In the genomic region with DNA sequence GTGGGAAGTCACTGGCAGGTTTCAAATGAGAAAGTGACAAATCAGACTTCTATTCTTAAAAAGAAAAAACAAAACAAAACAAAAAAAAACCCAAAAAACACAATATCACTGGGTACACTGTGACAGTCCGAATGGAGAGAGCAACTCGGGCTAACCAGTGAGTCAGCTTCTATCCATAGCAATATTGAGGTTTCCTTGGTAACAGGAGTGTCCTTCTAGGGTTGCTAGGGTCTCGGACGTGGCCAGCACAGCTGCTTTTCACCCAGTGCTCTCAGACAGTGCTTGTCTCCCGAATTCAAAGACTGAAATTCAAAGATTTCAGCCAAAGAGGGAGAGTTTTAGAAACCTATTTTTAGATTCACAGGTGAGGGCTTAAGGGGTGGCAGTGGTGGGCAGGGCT, we compare ENCODE assay signal across 20 mouse cellular contexts. TPM values are rescaled to one million over a fixed set of nuclear protein-coding genes. Genes with fewer than 3 reads are reported as not detected.
DNase-seq lines count a peak whose midpoint lies in the region; ATAC-seq and TF ChIP-seq lines count a peak whose summit lies in the region.
"Had no signal": no experiment of that assay in that cellular context is flagged by ENCODE, and none has a peak within 500 bp of the region (broad histone marks: within the 10 kb centered on the region; RNA-seq: fewer than 3 reads in every experiment).

No protein-coding gene starts in this region.

- no peak for DNase-seq in hindbrain, embryonic 10.5 days (ENCODE audit: low spot score)
- DNase-seq in lung, embryonic 14.5 days = no peak
- no peak for DNase-seq in lung, postnatal 25 days (ENCODE audit: low spot score)
- peak; percentile 17 for DNase-seq in midbrain, embryonic 11.5 days (ENCODE audit: low spot score, missing footprints)
- no peak for DNase-seq in midbrain, embryonic 14.5 days
- DNase-seq: adrenal gland, adult 8-10 months; adrenal gland, postnatal 36 days; cerebellum, adult 11 months; cerebellum, adult 2 months; cerebellum, adult 9-11 months; cerebellum, postnatal 25 days; forebrain, postnatal 0 days; gastrocnemius, adult 2 months; gastrocnemius, postnatal 14 days had no signal

- no peaks in the 10 kb centered on the region for H3K36me3 ChIP-seq in hindbrain, embryonic 10.5 days
- H3K36me3 ChIP-seq in hindbrain, embryonic 12.5 days = no peaks in the 10 kb centered on the region
- H3K36me3 ChIP-seq in lung, embryonic 14.5 days (ENCODE audit: insufficient read depth) = no peaks in the 10 kb centered on the region
- H3K36me3 ChIP-seq in midbrain, embryonic 11.5 days (ENCODE audit: control insufficient read depth, insufficient read depth, low read length) = no peaks in the 10 kb centered on the region
- H3K36me3 ChIP-seq in midbrain, embryonic 14.5 days (ENCODE audit: control insufficient read depth, insufficient read depth, low read length) = no peaks in the 10 kb centered on the region
- H3K36me3 ChIP-seq: embryonic facial prominence, embryonic 12.5 days; embryonic facial prominence, embryonic 15.5 days had no signal

- H3K27ac ChIP-seq in hindbrain, embryonic 10.5 days = 0 out of 2 replicates have a peak overlapping the region, but pooled peaks have one; percentile 5
- H3K27ac ChIP-seq in hindbrain, embryonic 12.5 days = no peak overlapping the region
- peak overlapping the region; percentile 44 for H3K27ac ChIP-seq in lung, embryonic 14.5 days (ENCODE audit: low read depth)
- no peak overlapping the region for H3K27ac ChIP-seq in midbrain, embryonic 11.5 days (ENCODE audit: low read depth, low read length)
- H3K27ac ChIP-seq in midbrain, embryonic 14.5 days (replicated peaks; ENCODE audit: low read depth, low read length) = no peak overlapping the region
- H3K27ac ChIP-seq: embryonic facial prominence, embryonic 12.5 days; embryonic facial prominence, embryonic 15.5 days; gastrocnemius, adult 2 months had no signal

- no peaks in the 10 kb centered on the region; the same call in 1 of the 2 replicates for H3K4me1 ChIP-seq in hindbrain, embryonic 10.5 days (replicated peaks)
- no peaks in the 10 kb centered on the region; the same call in 1 of the 2 replicates for H3K4me1 ChIP-seq in hindbrain, embryonic 12.5 days
- no peaks in the 10 kb centered on the region for H3K4me1 ChIP-seq in lung, embryonic 14.5 days (ENCODE audit: insufficient read depth)
- H3K4me1 ChIP-seq in midbrain, embryonic 11.5 days (ENCODE audit: control insufficient read depth, insufficient read depth, low read length) = no peaks in the 10 kb centered on the region
- no peaks in the 10 kb centered on the region; the same call in 1 of the 2 replicates for H3K4me1 ChIP-seq in midbrain, embryonic 14.5 days (ENCODE audit: control insufficient read depth, insufficient read depth, low read length)
- H3K4me1 ChIP-seq: embryonic facial prominence, embryonic 12.5 days; embryonic facial prominence, embryonic 15.5 days had no signal

- no peaks in the 10 kb centered on the region for H3K27me3 ChIP-seq in hindbrain, embryonic 10.5 days (ENCODE audit: insufficient read depth, poor library complexity, severe bottlenecking)
- no peaks in the 10 kb centered on the region for H3K27me3 ChIP-seq in hindbrain, embryonic 12.5 days
- H3K27me3 ChIP-seq in lung, embryonic 14.5 days (ENCODE audit: insufficient read depth, low read length) = no peaks in the 10 kb centered on the region
- H3K27me3 ChIP-seq in midbrain, embryonic 11.5 days (ENCODE audit: control insufficient read depth, insufficient read depth, low read length) = no peaks in the 10 kb centered on the region
- no peaks in the 10 kb centered on the region for H3K27me3 ChIP-seq in midbrain, embryonic 14.5 days (ENCODE audit: control insufficient read depth, insufficient read depth, low read length)
- H3K27me3 ChIP-seq: embryonic facial prominence, embryonic 12.5 days; embryonic facial prominence, embryonic 15.5 days had no signal

- H3K4me3 ChIP-seq in hindbrain, embryonic 10.5 days = no peak overlapping the region
- H3K4me3 ChIP-seq in hindbrain, embryonic 12.5 days = no peak overlapping the region
- H3K4me3 ChIP-seq in lung, embryonic 14.5 days (ENCODE audit: low read depth, low read length) = no peak overlapping the region
- H3K4me3 ChIP-seq in midbrain, embryonic 11.5 days (ENCODE audit: low read depth, low read length) = no peak overlapping the region
- H3K4me3 ChIP-seq in midbrain, embryonic 14.5 days (replicated peaks; ENCODE audit: low read depth, low read length) = no peak overlapping the region
- H3K4me3 ChIP-seq: embryonic facial prominence, embryonic 12.5 days; embryonic facial prominence, embryonic 15.5 days; gastrocnemius, adult 2 months had no signal

- TF ChIP-seq CTCF in lung, embryonic 14.5 days (IDR thresholded peaks at IDR 0.05; ENCODE audit: low read depth) = no peak

- H3K9me3 ChIP-seq in hindbrain, embryonic 10.5 days = no peaks in the 10 kb centered on the region
- H3K9me3 ChIP-seq in hindbrain, embryonic 12.5 days (replicated peaks) = no peaks in the 10 kb centered on the region
- H3K9me3 ChIP-seq in lung, embryonic 14.5 days (ENCODE audit: low read depth, low read length) = no peaks in the 10 kb centered on the region
- no peaks in the 10 kb centered on the region for H3K9me3 ChIP-seq in midbrain, embryonic 11.5 days (ENCODE audit: control insufficient read depth, low read length)
- no peaks in the 10 kb centered on the region for H3K9me3 ChIP-seq in midbrain, embryonic 14.5 days (ENCODE audit: control insufficient read depth, low read length)
- H3K9me3 ChIP-seq: embryonic facial prominence, embryonic 12.5 days; embryonic facial prominence, embryonic 15.5 days had no signal

- no peak for ATAC-seq in hindbrain, embryonic 12.5 days (ENCODE audit: low FRiP score)
- ATAC-seq in lung, embryonic 14.5 days (ENCODE audit: insufficient read depth) = peak; percentile 36; the same call in 1 of the 2 replicates
- ATAC-seq in midbrain, embryonic 11.5 days (ENCODE audit: low FRiP score) = no peak
- no peak for ATAC-seq in midbrain, embryonic 14.5 days (ENCODE audit: low FRiP score, low TSS enrichment)
- ATAC-seq: activated CD4-positive, CD25-positive, alpha-beta regulatory T cell, adult 4 months; forebrain, embryonic 14.5 days; forebrain, postnatal 0 days had no signal

- no peak overlapping the region for H3K4me2 ChIP-seq in hindbrain, embryonic 12.5 days (replicated peaks)
- no peak overlapping the region for H3K4me2 ChIP-seq in lung, embryonic 14.5 days
- H3K4me2 ChIP-seq in midbrain, embryonic 11.5 days = no peak overlapping the region
- H3K4me2 ChIP-seq in midbrain, embryonic 14.5 days (ENCODE audit: low read length) = no peak overlapping the region
- H3K4me2 ChIP-seq: embryonic facial prominence, embryonic 12.5 days; embryonic facial prominence, embryonic 15.5 days; heart, embryonic 11.5 days had no signal

- H3K9ac ChIP-seq in hindbrain, embryonic 12.5 days = no peak overlapping the region
- H3K9ac ChIP-seq in lung, embryonic 14.5 days = no peak overlapping the region
- H3K9ac ChIP-seq in midbrain, embryonic 11.5 days (ENCODE audit: low read length) = no peak overlapping the region
- no peak overlapping the region for H3K9ac ChIP-seq in midbrain, embryonic 14.5 days (replicated peaks; ENCODE audit: low read length)
- H3K9ac ChIP-seq: embryonic facial prominence, embryonic 12.5 days; embryonic facial prominence, embryonic 15.5 days; forebrain, postnatal 0 days had no signal

- WGBS in hindbrain, embryonic 10.5 days = 63% methylated on average over 5 of the region's 5 CpGs
- WGBS in hindbrain, embryonic 12.5 days = 51% methylated on average over 5 of the region's 5 CpGs
- 57% methylated on average over 5 of the region's 5 CpGs for WGBS in lung, embryonic 14.5 days
- WGBS in midbrain, embryonic 11.5 days = 61% methylated on average over 5 of the region's 5 CpGs
- 53% methylated on average over 5 of the region's 5 CpGs for WGBS in midbrain, embryonic 14.5 days

RNA-seq across cellular contexts. Expression of a gene that starts 20.6 kb away (rescaled TPM):
- 0.95 and 1.5 TPM in 2 replicates for polyA plus RNA-seq in hindbrain, embryonic 10.5 days (2016; fragmentation: Nextera tagmentation; extraction: Ambion mirVana)
- 0.90 and 1.5 TPM in 2 replicates for polyA plus RNA-seq in hindbrain, embryonic 12.5 days (2016; fragmentation: Nextera tagmentation; extraction: Ambion mirVana)
- 3.8 and 4.6 TPM in 2 replicates for polyA plus RNA-seq in lung, embryonic 14.5 days (2014; fragmentation: Nextera tagmentation; extraction: Ambion mirVana)
- polyA plus RNA-seq in midbrain, embryonic 11.5 days (2014; fragmentation: Nextera tagmentation; extraction: Ambion mirVana) = 0.36 and 0.66 TPM in 2 replicates
- 0.15 and 0.68 TPM in 2 replicates for polyA plus RNA-seq in midbrain, embryonic 14.5 days (2014; fragmentation: Nextera tagmentation; extraction: Ambion mirVana)

Comparison
In these comparisons a context has a peak if more than half of its experiments do, and no peak if none do; other contexts are left out.
1. H3K27ac ChIP-seq: peak in hindbrain, embryonic 10.5 days (single experiment) and lung, embryonic 14.5 days (single experiment); none in hindbrain, embryonic 12.5 days (single experiment), midbrain, embryonic 11.5 days (single experiment) and midbrain, embryonic 14.5 days (single experiment).